In the genomic region with DNA sequence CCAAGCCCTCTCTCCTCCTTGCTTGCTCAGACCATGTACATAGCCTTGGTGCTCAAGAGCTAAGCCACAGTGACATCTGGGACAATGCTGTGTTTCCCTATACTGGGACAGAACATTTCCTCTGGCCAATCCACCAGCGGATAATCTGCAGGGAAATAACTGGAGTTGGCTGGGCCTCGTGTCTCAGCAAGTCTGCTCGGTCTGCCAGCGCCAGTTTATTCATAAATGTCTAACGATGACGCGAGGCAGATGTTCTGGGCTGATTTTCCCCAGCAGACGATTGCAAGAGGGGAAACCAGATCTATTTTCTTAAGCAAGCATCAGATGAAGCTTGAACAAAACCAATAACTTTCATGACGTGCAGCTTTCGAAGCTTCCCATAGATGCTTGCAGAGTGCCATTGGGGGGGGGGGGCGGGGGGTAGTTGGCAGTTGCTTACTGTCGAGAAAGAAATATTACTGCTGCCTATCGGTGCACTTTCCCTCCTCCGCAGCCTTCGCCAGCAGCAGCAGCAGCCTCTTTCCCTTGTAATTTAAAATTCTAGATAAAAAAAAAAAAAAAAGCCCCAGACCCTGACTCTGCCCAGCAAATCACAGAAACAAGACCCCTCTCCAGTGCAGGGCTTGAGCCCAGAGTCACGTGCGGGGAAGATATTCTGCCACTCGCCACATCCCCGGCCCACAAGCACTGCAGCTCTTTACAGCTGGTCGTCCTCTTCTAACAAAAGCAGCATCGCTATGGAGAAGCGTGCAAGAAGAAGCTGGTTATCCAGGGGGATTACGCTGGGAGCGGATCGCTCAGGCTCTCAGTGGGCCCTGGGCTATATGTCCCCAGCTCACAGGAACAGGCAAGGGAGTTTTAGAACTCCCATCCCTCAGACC, we compare ENCODE assay signal across 10 mouse cellular contexts. TPM values are rescaled to one million over a fixed set of nuclear protein-coding genes. Genes with fewer than 3 reads are reported as not detected.
A peak's percentile ranks its signal among the peaks of the same experiment; 100 is the strongest.
DNase-seq lines count a peak whose midpoint lies in the region; ATAC-seq lines count a peak whose summit lies in the region.
"Had no signal": no experiment of that assay in that cellular context is flagged by ENCODE, and none has a peak within 500 bp of the region (broad histone marks: within the 10 kb centered on the region; RNA-seq: fewer than 3 reads in every experiment).

No protein-coding gene starts in this region.

- no peak for DNase-seq in kidney, adult 11 months
- DNase-seq in forebrain, embryonic 10.5 days (ENCODE audit: extremely low spot score, low spot score) = no peak
- no peak for DNase-seq in hindbrain, embryonic 10.5 days (ENCODE audit: low spot score)
- peak; percentile 34 for DNase-seq in right cerebral cortex, postnatal 25 days
- DNase-seq in cerebellum, postnatal 4 days (ENCODE audit: low spot score in 2 of 2) = no peak
- no peak for DNase-seq in adrenal gland, postnatal 10 days

- H3K4me3 ChIP-seq in kidney, embryonic 16.5 days (ENCODE audit: low read length) = 0 out of 2 replicates have a peak overlapping the region, but pooled peaks have one; percentile 2
- no peak overlapping the region for H3K4me3 ChIP-seq in forebrain, embryonic 10.5 days
- no peak overlapping the region for H3K4me3 ChIP-seq in hindbrain, embryonic 10.5 days
- H3K4me3 ChIP-seq in liver, embryonic 15.5 days (replicated peaks) = no peak overlapping the region

- H3K9me3 ChIP-seq in kidney, embryonic 16.5 days (ENCODE audit: low read length) = no peaks in the 10 kb centered on the region; the same call in 1 of the 2 replicates
- H3K9me3 ChIP-seq in forebrain, embryonic 10.5 days = no peaks in the 10 kb centered on the region
- H3K9me3 ChIP-seq in hindbrain, embryonic 10.5 days = no peaks in the 10 kb centered on the region
- H3K9me3 ChIP-seq in liver, embryonic 15.5 days (replicated peaks) = no peaks in the 10 kb centered on the region

- no peaks in the 10 kb centered on the region for H3K36me3 ChIP-seq in kidney, embryonic 16.5 days (ENCODE audit: insufficient read depth, low read length)
- H3K36me3 ChIP-seq in forebrain, embryonic 10.5 days (replicated peaks) = no peaks in the 10 kb centered on the region
- no peaks in the 10 kb centered on the region for H3K36me3 ChIP-seq in hindbrain, embryonic 10.5 days
- no peaks in the 10 kb centered on the region for H3K36me3 ChIP-seq in liver, embryonic 15.5 days (replicated peaks)

- peaks cover 22% of the 10 kb centered on the region for H3K4me1 ChIP-seq in kidney, embryonic 16.5 days (ENCODE audit: insufficient read depth, low read length)
- peaks cover 37% of the 10 kb centered on the region for H3K4me1 ChIP-seq in forebrain, embryonic 10.5 days
- H3K4me1 ChIP-seq in hindbrain, embryonic 10.5 days (replicated peaks) = peaks cover 37% of the 10 kb centered on the region
- peaks cover 66% of the 10 kb centered on the region for H3K4me1 ChIP-seq in liver, embryonic 15.5 days (replicated peaks)

- H3K4me2 ChIP-seq in kidney, embryonic 16.5 days (replicated peaks; ENCODE audit: low read depth, low read length) = peak overlapping the region; percentile 30
- H3K4me2 ChIP-seq in liver, embryonic 15.5 days = no peak overlapping the region

- WGBS in kidney, embryonic 16.5 days = 19% methylated on average over 25 of the region's 25 CpGs
- WGBS in forebrain, embryonic 10.5 days = 64% methylated on average over 25 of the region's 25 CpGs
- WGBS in hindbrain, embryonic 10.5 days = 62% methylated on average over 25 of the region's 25 CpGs
- WGBS in liver, embryonic 15.5 days (ENCODE audit: insufficient replicate concordance) = 48% methylated on average over 25 of the region's 25 CpGs

- H3K9ac ChIP-seq in kidney, embryonic 16.5 days (replicated peaks; ENCODE audit: low read length) = peak overlapping the region; percentile 15; the same call in 1 of the 2 replicates
- H3K9ac ChIP-seq in liver, embryonic 15.5 days = peak overlapping the region; percentile 4; the same call in 1 of the 2 replicates

- H3K27me3 ChIP-seq in kidney, embryonic 16.5 days (ENCODE audit: insufficient read depth, low read length) = no peaks in the 10 kb centered on the region
- 0 out of 2 replicates have a peak, but pooled peaks cover 4% of the 10 kb centered on the region for H3K27me3 ChIP-seq in forebrain, embryonic 10.5 days (ENCODE audit: poor library complexity, severe bottlenecking)
- 0 out of 2 replicates have a peak, but pooled peaks cover 3% of the 10 kb centered on the region for H3K27me3 ChIP-seq in hindbrain, embryonic 10.5 days (ENCODE audit: insufficient read depth, poor library complexity, severe bottlenecking)
- no peaks in the 10 kb centered on the region for H3K27me3 ChIP-seq in liver, embryonic 15.5 days

- peak; percentile 33; the same call in 1 of the 2 replicates for ATAC-seq in kidney, embryonic 16.5 days (ENCODE audit: low FRiP score, low TSS enrichment)
- no peak for ATAC-seq in liver, embryonic 15.5 days (ENCODE audit: insufficient read depth)

- H3K27ac ChIP-seq in kidney, embryonic 16.5 days (ENCODE audit: low read length) = peak overlapping the region; percentile 62
- peak overlapping the region; percentile 63 for H3K27ac ChIP-seq in forebrain, embryonic 10.5 days
- peak overlapping the region; percentile 78 for H3K27ac ChIP-seq in hindbrain, embryonic 10.5 days
- H3K27ac ChIP-seq in liver, embryonic 15.5 days (replicated peaks) = peak overlapping the region; percentile 87
- H3K27ac ChIP-seq: macrophage had no signal

RNA-seq across cellular contexts. Expression of gene Gsg1l, which starts 43.6 kb away (rescaled TPM):
- polyA plus RNA-seq in kidney, embryonic 16.5 days (2015; fragmentation: Nextera tagmentation; extraction: Ambion mirVana) = 0.96 and 1.4 TPM in 2 replicates
- 0.10 and 0.11 TPM in 2 replicates for polyA plus RNA-seq in forebrain, embryonic 10.5 days (2016; fragmentation: Nextera tagmentation; extraction: Ambion mirVana)
- 3.2 and 4.7 TPM in 2 replicates for polyA plus RNA-seq in hindbrain, embryonic 10.5 days (2016; fragmentation: Nextera tagmentation; extraction: Ambion mirVana)
- 0.02 and 0.09 TPM in 2 replicates for polyA plus RNA-seq in liver, embryonic 15.5 days (2015; fragmentation: Nextera tagmentation; extraction: Ambion mirVana)
- total RNA-seq in adrenal gland, postnatal 10 days (2021) = 1 to 10 TPM; 7.2 to 8.7 TPM
- total RNA-seq: CH12.LX had no signal
